Mouse (Mus musculus): Measurements from ENCODE around the gene Gm8300. TPM values are rescaled to one million over a fixed set of nuclear protein-coding genes. Genes with fewer than 3 reads are reported as not detected.
"Not testable (repeated sequence)": the region's sequence is repeated elsewhere in the genome, so short reads cannot be mapped to it uniquely, and the experiment has no call there.

Gene Gm8300
- not detected in 2 replicates for total RNA-seq (2014; rRNA removed)
- polyA plus RNA-seq (2015; fragmentation: Nextera tagmentation; extraction: Ambion mirVana), result not detected in 2 replicates

- H3K4me2 ChIP-seq (ENCODE audit: low read depth); H3K4me1 ChIP-seq (ENCODE audit: insufficient read depth); ATAC-seq; H3K27me3 ChIP-seq (ENCODE audit: insufficient read depth, low read length); H3K9me3 ChIP-seq (ENCODE audit: low read length); H3K36me3 ChIP-seq (ENCODE audit: insufficient read depth); H3K4me3 ChIP-seq (ENCODE audit: low read depth, low read length); H3K9ac ChIP-seq; H3K27ac ChIP-seq (ENCODE audit: low read depth, low read length); DNase-seq: not testable (repeated sequence)
- WGBS, result 85% methylated on average over 4 of the region's 4 CpGs
Measured at GRCm38 (mm10) chr12:87514016-87514415, at the start of gene Gm8300. Gene Gm8300, plus strand, starts transcription at chr12:87514316.

GRCm38 (mm10) chr12:87464678-87465297 is 49.3 kb upstream of the Gm8300 start:
- no peak for DNase-seq
- Histone ChIP-seq H3K36me3 (ENCODE audit: insufficient read depth) (peaks cover 62% of the 10 kb centered on the region), H3K27ac (ENCODE audit: low read depth, low read length) (no peak overlapping the region), H3K9ac (no peak overlapping the region), H3K4me3 (ENCODE audit: low read depth, low read length) (no peak overlapping the region), H3K27me3 (ENCODE audit: insufficient read depth, low read length) (no peaks in the 10 kb centered on the region), H3K4me2 (ENCODE audit: low read depth) (no peak overlapping the region), H3K9me3 (ENCODE audit: low read length) (no peaks in the 10 kb centered on the region), H3K4me1 (ENCODE audit: insufficient read depth) (no peaks in the 10 kb centered on the region)
- ATAC-seq, result no peak
- 89% methylated on average over 6 of the region's 6 CpGs for WGBS
- TF ChIP-seq CTCF (IDR thresholded peaks at IDR 0.05; ENCODE audit: low read depth), result no peak

GRCm38 (mm10) chr12:87470263-87471136 is 43.6 kb upstream of the Gm8300 start:
- WGBS, result 70% methylated on average over 7 of the region's 7 CpGs
- no peak for ATAC-seq
- H3K4me2 ChIP-seq (ENCODE audit: low read depth), result peak overlapping the region; percentile 57
- H3K4me3 ChIP-seq (ENCODE audit: low read depth, low read length), result peak overlapping the region; percentile 81; the same call in 1 of the 2 replicates
- no peak for DNase-seq
- H3K36me3 ChIP-seq (ENCODE audit: insufficient read depth), result peaks cover 14% of the 10 kb centered on the region; the same call in 1 of the 2 replicates
- H3K27ac ChIP-seq (ENCODE audit: low read depth, low read length), result no peak overlapping the region
- no peaks in the 10 kb centered on the region; the same call in 1 of the 2 replicates for H3K27me3 ChIP-seq (ENCODE audit: insufficient read depth, low read length)
- no peaks in the 10 kb centered on the region for H3K4me1 ChIP-seq (ENCODE audit: insufficient read depth)
- no peak for TF ChIP-seq CTCF (IDR thresholded peaks at IDR 0.05; ENCODE audit: low read depth)
- H3K9ac ChIP-seq, result no peak overlapping the region
- no peaks in the 10 kb centered on the region for H3K9me3 ChIP-seq (ENCODE audit: low read length)

GRCm38 (mm10) chr12:87471421-87471963 is 42.6 kb upstream of the Gm8300 start:
- no peak for ATAC-seq
- H3K4me2 ChIP-seq (ENCODE audit: low read depth), result peak overlapping the region; percentile 57
- H3K4me3 ChIP-seq (ENCODE audit: low read depth, low read length), result peak overlapping the region; percentile 81
- TF ChIP-seq CTCF (IDR thresholded peaks at IDR 0.05; ENCODE audit: low read depth), result no peak
- H3K9me3 ChIP-seq (ENCODE audit: low read length), result no peaks in the 10 kb centered on the region
- no peak for DNase-seq
- WGBS, result under 1% methylated on average over 19 of the region's 19 CpGs
- H3K4me1 ChIP-seq (ENCODE audit: insufficient read depth), result no peaks in the 10 kb centered on the region
- peak overlapping the region; percentile 98 for H3K9ac ChIP-seq
- H3K27ac ChIP-seq (ENCODE audit: low read depth, low read length), result peak overlapping the region; percentile 95
- H3K27me3 ChIP-seq (ENCODE audit: insufficient read depth, low read length), result no peaks in the 10 kb centered on the region; the same call in 1 of the 2 replicates
- peaks cover 14% of the 10 kb centered on the region; the same call in 1 of the 2 replicates for H3K36me3 ChIP-seq (ENCODE audit: insufficient read depth)

GRCm38 (mm10) chr12:87471964-87472786 is 41.9 kb upstream of the Gm8300 start, which contains the start of gene Snw1:
Gene Snw1, minus strand, starts transcription at chr12:87472274.
- 2% methylated on average over 45 of the region's 45 CpGs for WGBS
- 0 out of 2 replicates have a peak, but pooled peaks have one; percentile 17 for TF ChIP-seq CTCF (IDR thresholded peaks at IDR 0.05; ENCODE audit: low read depth)
- H3K9ac ChIP-seq, result peak within 1 kb of the TSS; percentile 98
- peak within 1 kb of the TSS; percentile 95 for H3K27ac ChIP-seq (ENCODE audit: low read depth, low read length)
- no peaks in the 10 kb centered on the region for H3K9me3 ChIP-seq (ENCODE audit: low read length)
- H3K4me2 ChIP-seq (ENCODE audit: low read depth), result peak within 1 kb of the TSS; percentile 57
- no peaks in the 10 kb centered on the region; the same call in 1 of the 2 replicates for H3K27me3 ChIP-seq (ENCODE audit: insufficient read depth, low read length)
- peak; percentile 99 for ATAC-seq
- H3K36me3 ChIP-seq (ENCODE audit: insufficient read depth), result peaks cover 14% of the 10 kb centered on the region; the same call in 1 of the 2 replicates
- peak; percentile 98 for DNase-seq
- peak within 1 kb of the TSS; percentile 81 for H3K4me3 ChIP-seq (ENCODE audit: low read depth, low read length)
- H3K4me1 ChIP-seq (ENCODE audit: insufficient read depth), result no peaks in the 10 kb centered on the region

GRCm38 (mm10) chr12:87474756-87475155 is 39.4 kb upstream of the Gm8300 start:
- Histone ChIP-seq H3K9me3 (ENCODE audit: low read length) (no peaks in the 10 kb centered on the region), H3K4me1 (ENCODE audit: insufficient read depth) (no peaks in the 10 kb centered on the region), H3K4me2 (ENCODE audit: low read depth) (no peak overlapping the region), H3K4me3 (ENCODE audit: low read depth, low read length) (no peak overlapping the region), H3K36me3 (ENCODE audit: insufficient read depth) (no peaks in the 10 kb centered on the region), H3K27me3 (ENCODE audit: insufficient read depth, low read length) (no peaks in the 10 kb centered on the region; the same call in 1 of the 2 replicates), H3K27ac (ENCODE audit: low read depth, low read length) (no peak overlapping the region), H3K9ac (no peak overlapping the region)
- ATAC-seq (no peak), DNase-seq (no peak)
- TF ChIP-seq CTCF (IDR thresholded peaks at IDR 0.05; ENCODE audit: low read depth), result no peak
- WGBS, result 81% methylated on average over 3 of the region's 3 CpGs

GRCm38 (mm10) chr12:87482482-87482881 is 31.6 kb upstream of the Gm8300 start:
- ATAC-seq; H3K27me3 ChIP-seq (ENCODE audit: insufficient read depth, low read length); H3K9me3 ChIP-seq (ENCODE audit: low read length); H3K4me3 ChIP-seq (ENCODE audit: low read depth, low read length); H3K4me1 ChIP-seq (ENCODE audit: insufficient read depth); H3K36me3 ChIP-seq (ENCODE audit: insufficient read depth); DNase-seq; H3K27ac ChIP-seq (ENCODE audit: low read depth, low read length); H3K4me2 ChIP-seq (ENCODE audit: low read depth); H3K9ac ChIP-seq: not testable (repeated sequence)
- 90% methylated on average over 5 of the region's 5 CpGs for WGBS

GRCm38 (mm10) chr12:87488683-87489082 is 25.4 kb upstream of the Gm8300 start:
- H3K4me2 ChIP-seq (ENCODE audit: low read depth); H3K36me3 ChIP-seq (ENCODE audit: insufficient read depth); DNase-seq; H3K27me3 ChIP-seq (ENCODE audit: insufficient read depth, low read length); ATAC-seq; H3K9ac ChIP-seq; H3K4me1 ChIP-seq (ENCODE audit: insufficient read depth); H3K9me3 ChIP-seq (ENCODE audit: low read length); H3K4me3 ChIP-seq (ENCODE audit: low read depth, low read length); H3K27ac ChIP-seq (ENCODE audit: low read depth, low read length): not testable (repeated sequence)
- WGBS, result 73% methylated on average over 2 of the region's 2 CpGs

- DNase-seq; ATAC-seq; H3K4me1 ChIP-seq (ENCODE audit: insufficient read depth); H3K36me3 ChIP-seq (ENCODE audit: insufficient read depth); H3K4me3 ChIP-seq (ENCODE audit: low read depth, low read length); H3K27ac ChIP-seq (ENCODE audit: low read depth, low read length); H3K9ac ChIP-seq; H3K4me2 ChIP-seq (ENCODE audit: low read depth); H3K9me3 ChIP-seq (ENCODE audit: low read length); H3K27me3 ChIP-seq (ENCODE audit: insufficient read depth, low read length): not testable (repeated sequence)
- 84% methylated on average over 3 of the region's 3 CpGs for WGBS
Measured at GRCm38 (mm10) chr12:87494421-87494820, 19.7 kb upstream of the Gm8300 start, which contains the start of gene Gm5788. Gene Gm5788, plus strand, starts transcription at chr12:87494721.

All from forebrain, postnatal 0 days (tissue).